Mouse (Mus musculus) cerebellum, adult 2 months (tissue): ENCODE measurements around the gene Pkp3.

Experiments used
- CTCF ChIP-seq: fragments of 200-500 bp; IDR thresholded peaks from 2 replicates; pipeline ENCODE4 v1.5.1; 2011; ENCODE audit warnings: low read depth, mild to moderate bottlenecking, control low read depth, low read length, moderate library complexity, borderline replicate concordance; ENCODE audit not compliant: insufficient read depth
- POLR2A ChIP-seq: fragments of 200-500 bp; IDR thresholded peaks from 2 replicates; pipeline ENCODE4 v1.6.1; 2011; ENCODE audit warnings: low read length, control low read depth, borderline replicate concordance; ENCODE audit not compliant: insufficient read depth

DNA sequence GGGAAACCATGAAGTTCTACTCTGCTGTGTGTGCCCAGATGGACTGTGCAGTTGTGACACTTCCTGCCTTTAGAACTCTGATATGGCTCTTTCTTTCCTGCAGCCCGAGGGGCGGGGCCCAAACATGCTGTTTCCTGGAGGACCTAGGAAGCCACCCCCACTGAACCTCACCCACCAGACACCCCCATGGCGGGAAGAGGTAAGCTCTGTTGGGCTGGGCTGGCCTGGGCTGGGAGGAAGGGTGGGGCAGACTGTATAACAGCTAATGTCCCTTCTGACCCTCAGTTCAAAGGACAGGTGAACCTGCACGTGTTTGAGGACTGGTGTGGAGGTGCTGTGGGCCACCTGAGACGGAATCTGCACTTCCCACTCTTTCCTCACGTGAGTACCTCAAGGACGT is 13.8 kb upstream of the Pkp3 start:
- TF ChIP-seq CTCF = no peak
- no peak for TF ChIP-seq POLR2A
